Mouse (Mus musculus): Measurements from ENCODE around the gene Cyp4f14. TPM values are rescaled to one million over a fixed set of nuclear protein-coding genes. Genes with fewer than 3 reads are reported as not detected.
A peak's percentile ranks its signal among the peaks of the same experiment; 100 is the strongest.

Cyp4f14 gene
- polyA plus RNA-seq (2014; fragmentation: Nextera tagmentation; extraction: Ambion mirVana), result 0.09 TPM in 1 of 2 replicates, not detected in the other

DNA sequence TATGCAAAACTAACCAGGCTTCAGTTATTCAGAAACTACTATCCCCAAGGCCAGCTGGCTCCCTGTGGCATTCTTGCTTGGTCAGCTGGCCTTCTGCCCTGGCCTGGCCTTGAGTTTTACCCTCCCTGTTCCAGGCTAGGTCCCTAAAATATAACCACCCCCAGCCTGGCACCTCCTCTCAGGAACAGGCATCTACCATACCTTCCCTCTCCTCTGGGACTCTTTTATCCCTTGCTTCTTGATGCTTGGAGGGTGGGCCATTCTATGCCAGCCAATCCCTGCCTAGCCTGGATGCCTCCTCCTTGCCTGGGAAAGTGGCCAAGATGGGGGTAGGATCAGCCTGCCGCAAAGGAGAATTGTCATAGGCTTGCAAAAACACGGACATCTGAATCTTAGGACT, at the start of gene Cyp4f14:
Cyp4f14 (minus strand) TSS at position 212 of the 400 bp plus-strand sequence.
- ATAC-seq (ENCODE audit: low FRiP score, low TSS enrichment), result no peak
- Histone ChIP-seq H3K27ac (ENCODE audit: low read depth, low read length) (no peak within 1 kb of the TSS), H3K36me3 (ENCODE audit: control insufficient read depth, insufficient read depth, low read length) (no peaks in the 10 kb centered on the region), H3K4me3 (ENCODE audit: low read length) (no peak within 1 kb of the TSS), H3K9me3 (ENCODE audit: control insufficient read depth, low read length) (no peaks in the 10 kb centered on the region; the same call in 1 of the 2 replicates), H3K9ac (ENCODE audit: low read depth, low read length) (no peak within 1 kb of the TSS), H3K4me2 (replicated peaks; ENCODE audit: low read depth, low read length) (no peak within 1 kb of the TSS), H3K4me1 (ENCODE audit: control insufficient read depth, insufficient read depth, low read length) (no peaks in the 10 kb centered on the region), H3K27me3 (ENCODE audit: control insufficient read depth, insufficient read depth, low read length) (no peaks in the 10 kb centered on the region)
- 57% methylated on average over 2 of the region's 2 CpGs for WGBS

DNA sequence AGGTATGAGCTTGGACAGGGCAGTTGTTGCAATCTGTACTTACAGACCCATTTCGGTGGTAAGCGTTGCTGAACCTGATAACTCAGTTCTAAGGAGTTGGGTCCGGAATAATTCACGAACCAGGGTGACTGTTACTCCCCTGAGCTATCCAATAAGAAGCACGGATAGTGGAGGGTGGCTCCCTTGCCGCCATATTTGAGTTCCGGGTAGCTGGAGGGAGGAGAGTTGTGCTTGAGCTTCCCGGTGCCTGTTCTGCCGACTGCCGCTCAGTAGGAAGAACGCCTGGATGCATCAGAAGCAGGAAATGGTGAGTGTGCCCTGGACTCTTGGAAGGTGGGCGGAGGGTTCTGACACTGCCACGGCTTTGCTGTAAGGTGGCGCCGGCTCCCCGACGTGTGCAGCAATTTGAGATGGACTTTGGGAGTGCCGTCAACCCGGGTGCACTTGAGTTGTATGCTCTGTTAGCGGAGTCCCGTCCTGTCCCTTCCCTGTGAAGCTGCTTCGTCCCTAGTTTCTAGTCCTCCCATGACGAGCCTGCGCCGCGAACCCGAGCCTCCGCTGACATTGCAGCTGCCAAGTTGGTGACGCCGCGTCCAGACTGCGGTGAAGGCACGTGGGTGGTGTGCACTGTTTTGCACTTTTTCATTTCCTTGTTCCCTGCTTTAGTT, 48.6 kb upstream of the Cyp4f14 start, which contains the start of gene Zfp472:
Zfp472 (plus strand) TSS at position 192 of the 668 bp plus-strand sequence.
- peak within 1 kb of the TSS; percentile 45 for H3K4me2 ChIP-seq (replicated peaks; ENCODE audit: low read depth, low read length)
- ATAC-seq (ENCODE audit: low FRiP score, low TSS enrichment), result peak; percentile 99
- H3K27me3 ChIP-seq (ENCODE audit: control insufficient read depth, insufficient read depth, low read length), result no peaks in the 10 kb centered on the region
- peak within 1 kb of the TSS; percentile 67 for H3K9ac ChIP-seq (ENCODE audit: low read depth, low read length)
- peaks cover 10% of the 10 kb centered on the region for H3K4me1 ChIP-seq (ENCODE audit: control insufficient read depth, insufficient read depth, low read length)
- peak within 1 kb of the TSS; percentile 66 for H3K4me3 ChIP-seq (ENCODE audit: low read length)
- 0% methylated on average over 33 of the region's 33 CpGs for WGBS
- no peaks in the 10 kb centered on the region for H3K36me3 ChIP-seq (ENCODE audit: control insufficient read depth, insufficient read depth, low read length)
- H3K9me3 ChIP-seq (ENCODE audit: control insufficient read depth, low read length), result no peaks in the 10 kb centered on the region
- H3K27ac ChIP-seq (ENCODE audit: low read depth, low read length), result peak within 1 kb of the TSS; percentile 72

DNA sequence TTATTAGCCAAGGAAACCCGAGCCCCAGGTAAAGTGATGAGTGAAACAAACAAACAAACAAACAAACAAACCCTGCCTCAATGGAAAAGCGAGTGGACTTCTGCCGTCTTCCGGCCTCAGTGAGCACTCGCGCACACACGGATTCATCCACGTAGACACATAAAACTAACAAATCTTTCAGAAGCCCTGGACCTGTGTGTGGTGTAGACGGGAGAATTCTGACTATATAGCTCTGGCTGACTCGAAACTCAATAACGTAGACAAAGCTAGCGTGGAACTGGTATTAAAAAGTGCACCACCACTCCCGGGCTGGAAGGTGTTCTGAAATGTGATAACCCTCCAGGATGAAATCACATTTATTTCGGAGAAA, 48.1 kb upstream of the Cyp4f14 start:
- H3K36me3 ChIP-seq (ENCODE audit: control insufficient read depth, insufficient read depth, low read length), result no peaks in the 10 kb centered on the region
- no peak overlapping the region for H3K27ac ChIP-seq (ENCODE audit: low read depth, low read length)
- peak overlapping the region; percentile 67 for H3K9ac ChIP-seq (ENCODE audit: low read depth, low read length)
- H3K27me3 ChIP-seq (ENCODE audit: control insufficient read depth, insufficient read depth, low read length), result no peaks in the 10 kb centered on the region
- no peaks in the 10 kb centered on the region for H3K9me3 ChIP-seq (ENCODE audit: control insufficient read depth, low read length)
- WGBS, result under 1% methylated on average over 14 of the region's 14 CpGs
- H3K4me2 ChIP-seq (replicated peaks; ENCODE audit: low read depth, low read length), result peak overlapping the region; percentile 45
- H3K4me1 ChIP-seq (ENCODE audit: control insufficient read depth, insufficient read depth, low read length), result peaks cover 10% of the 10 kb centered on the region
- peak; percentile 65 for ATAC-seq (ENCODE audit: low FRiP score, low TSS enrichment)
- peak overlapping the region; percentile 66 for H3K4me3 ChIP-seq (ENCODE audit: low read length)

DNA sequence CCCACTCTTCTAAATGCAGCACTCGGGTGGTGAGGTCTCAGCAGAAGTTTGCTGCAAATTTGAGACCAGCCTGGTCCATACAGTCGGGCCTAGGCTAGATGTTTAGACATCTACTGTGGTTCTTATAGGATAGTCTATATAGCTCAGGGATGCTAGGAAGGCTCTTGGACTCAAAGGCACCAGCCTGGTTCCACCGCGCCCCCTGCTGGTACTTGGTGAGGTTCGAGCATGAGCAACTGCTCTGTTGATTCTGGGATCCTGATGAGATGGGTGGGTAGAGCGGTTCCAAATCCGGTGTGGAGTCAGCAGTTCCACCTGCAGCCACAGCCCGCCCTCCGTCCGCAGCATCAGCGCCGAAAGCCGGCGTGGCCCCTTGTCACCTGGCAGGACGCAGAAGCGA, 34.3 kb upstream of the Cyp4f14 start:
- Histone ChIP-seq H3K27me3 (ENCODE audit: control insufficient read depth, insufficient read depth, low read length) (no peaks in the 10 kb centered on the region), H3K9ac (ENCODE audit: low read depth, low read length) (no peak overlapping the region), H3K9me3 (ENCODE audit: control insufficient read depth, low read length) (no peaks in the 10 kb centered on the region), H3K4me2 (replicated peaks; ENCODE audit: low read depth, low read length) (no peak overlapping the region), H3K4me1 (ENCODE audit: control insufficient read depth, insufficient read depth, low read length) (peaks cover 6% of the 10 kb centered on the region; the same call in 1 of the 2 replicates), H3K36me3 (ENCODE audit: control insufficient read depth, insufficient read depth, low read length) (no peaks in the 10 kb centered on the region), H3K4me3 (ENCODE audit: low read length) (no peak overlapping the region), H3K27ac (ENCODE audit: low read depth, low read length) (no peak overlapping the region)
- ATAC-seq (ENCODE audit: low FRiP score, low TSS enrichment), result no peak
- 39% methylated on average over 16 of the region's 16 CpGs for WGBS

DNA sequence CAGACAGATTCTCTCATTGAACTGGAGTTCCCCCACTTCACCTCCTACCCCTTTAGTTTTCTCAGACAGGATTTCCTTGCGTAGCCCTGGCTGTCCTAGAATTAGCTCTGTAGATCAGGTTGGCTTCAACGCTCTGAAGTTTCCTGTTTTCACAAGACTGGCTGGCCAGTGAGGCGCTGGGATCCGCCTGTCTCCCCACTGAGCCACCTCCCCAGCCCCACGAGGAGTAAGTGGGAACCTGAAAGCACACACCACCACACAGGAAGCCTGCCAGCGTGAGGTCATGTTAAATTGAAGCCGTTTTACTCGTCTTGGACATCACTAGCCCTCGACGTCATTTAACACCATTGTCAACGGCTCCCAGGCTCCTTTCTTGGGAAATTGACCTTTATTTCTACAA, 33.9 kb upstream of the Cyp4f14 start:
- no peak overlapping the region for H3K27ac ChIP-seq (ENCODE audit: low read depth, low read length)
- no peaks in the 10 kb centered on the region for H3K9me3 ChIP-seq (ENCODE audit: control insufficient read depth, low read length)
- no peaks in the 10 kb centered on the region for H3K36me3 ChIP-seq (ENCODE audit: control insufficient read depth, insufficient read depth, low read length)
- no peak overlapping the region for H3K4me3 ChIP-seq (ENCODE audit: low read length)
- H3K9ac ChIP-seq (ENCODE audit: low read depth, low read length), result no peak overlapping the region
- H3K4me1 ChIP-seq (ENCODE audit: control insufficient read depth, insufficient read depth, low read length), result peaks cover 9% of the 10 kb centered on the region; the same call in 1 of the 2 replicates
- H3K4me2 ChIP-seq (replicated peaks; ENCODE audit: low read depth, low read length), result no peak overlapping the region
- ATAC-seq (ENCODE audit: low FRiP score, low TSS enrichment), result no peak
- no peaks in the 10 kb centered on the region for H3K27me3 ChIP-seq (ENCODE audit: control insufficient read depth, insufficient read depth, low read length)
- WGBS, result 80% methylated on average over 11 of the region's 11 CpGs

DNA sequence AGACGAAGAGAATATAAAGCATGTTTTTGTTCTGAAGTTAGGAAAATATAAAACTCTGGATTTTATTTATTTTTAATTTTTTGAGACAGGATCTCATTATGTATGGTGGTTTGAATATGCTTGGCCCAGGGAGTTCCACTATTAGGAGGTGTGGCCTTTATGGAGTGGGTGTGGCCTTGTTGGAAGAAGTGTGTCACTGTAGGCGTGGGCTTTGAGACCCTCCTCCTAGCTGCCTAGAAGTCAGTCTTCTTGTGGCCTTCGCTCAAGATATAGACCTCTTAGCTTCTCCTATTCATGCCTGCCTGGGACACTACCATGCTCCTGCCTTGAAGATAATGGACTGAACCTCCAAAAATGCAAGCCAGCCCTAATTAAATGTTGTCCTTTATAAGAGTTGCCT, 33.0 kb upstream of the Cyp4f14 start:
- no peak overlapping the region for H3K4me2 ChIP-seq (replicated peaks; ENCODE audit: low read depth, low read length)
- H3K4me3 ChIP-seq (ENCODE audit: low read length), result no peak overlapping the region
- no peaks in the 10 kb centered on the region for H3K9me3 ChIP-seq (ENCODE audit: control insufficient read depth, low read length)
- no peaks in the 10 kb centered on the region for H3K27me3 ChIP-seq (ENCODE audit: control insufficient read depth, insufficient read depth, low read length)
- no peak overlapping the region for H3K9ac ChIP-seq (ENCODE audit: low read depth, low read length)
- WGBS, result 97% methylated on average over 3 of the region's 3 CpGs
- H3K27ac ChIP-seq (ENCODE audit: low read depth, low read length), result no peak overlapping the region
- H3K4me1 ChIP-seq (ENCODE audit: control insufficient read depth, insufficient read depth, low read length), result peaks cover 9% of the 10 kb centered on the region; the same call in 1 of the 2 replicates
- H3K36me3 ChIP-seq (ENCODE audit: control insufficient read depth, insufficient read depth, low read length), result no peaks in the 10 kb centered on the region
- no peak for ATAC-seq (ENCODE audit: low FRiP score, low TSS enrichment)

DNA sequence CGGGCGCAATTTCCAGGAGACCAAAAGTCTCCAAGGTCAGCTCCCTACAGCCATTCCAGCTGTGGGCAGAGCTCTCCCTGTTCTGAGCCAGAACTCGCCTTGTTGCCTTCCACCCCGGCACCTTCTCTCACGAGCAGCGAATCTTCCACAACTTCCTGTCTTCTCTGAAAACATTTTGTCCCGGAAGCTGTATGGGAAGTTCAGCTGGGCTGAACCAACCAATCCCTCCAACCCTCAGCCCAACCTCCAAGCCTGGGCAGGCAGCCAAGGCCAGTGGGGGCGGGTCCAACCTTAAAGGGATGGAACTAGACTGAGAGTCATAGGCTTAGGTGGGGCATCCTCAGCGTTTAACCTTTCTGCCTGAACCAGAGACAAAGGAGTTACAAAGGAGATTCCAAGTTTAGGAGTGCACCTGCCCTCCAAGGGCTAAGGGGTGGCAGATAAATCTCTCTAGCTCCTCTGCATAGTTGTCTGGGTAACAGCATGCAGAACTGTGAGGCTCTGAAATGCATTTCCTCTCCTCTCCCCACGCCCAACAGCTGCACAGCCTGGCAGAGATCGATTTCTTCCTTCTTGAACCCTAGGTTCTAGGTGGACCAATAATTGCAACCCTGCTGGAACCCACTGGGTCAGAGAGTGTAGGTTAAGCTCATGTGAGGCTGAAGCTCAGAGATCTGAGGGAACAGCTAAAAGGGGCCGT, 30.2 kb upstream of the Cyp4f14 start, which contains the start of gene Cyp4f13:
Cyp4f13 (minus strand) TSS at position 188 of the 700 bp plus-strand sequence.
- Histone ChIP-seq H3K4me3 (ENCODE audit: low read length) (peak within 1 kb of the TSS; percentile 59), H3K4me1 (ENCODE audit: control insufficient read depth, insufficient read depth, low read length) (peaks cover 9% of the 10 kb centered on the region; the same call in 1 of the 2 replicates), H3K4me2 (replicated peaks; ENCODE audit: low read depth, low read length) (peak within 1 kb of the TSS; percentile 78), H3K9ac (ENCODE audit: low read depth, low read length) (peak within 1 kb of the TSS; percentile 64), H3K9me3 (ENCODE audit: control insufficient read depth, low read length) (no peaks in the 10 kb centered on the region), H3K36me3 (ENCODE audit: control insufficient read depth, insufficient read depth, low read length) (no peaks in the 10 kb centered on the region), H3K27me3 (ENCODE audit: control insufficient read depth, insufficient read depth, low read length) (no peaks in the 10 kb centered on the region), H3K27ac (ENCODE audit: low read depth, low read length) (peak within 1 kb of the TSS; percentile 62; the same call in 1 of the 2 replicates)
- peak; percentile 97 for ATAC-seq (ENCODE audit: low FRiP score, low TSS enrichment)
- 23% methylated on average over 12 of the region's 12 CpGs for WGBS

GRCm38 (mm10) chr17:32946716-32947115, 29.6 kb upstream of the Cyp4f14 start:
- Histone ChIP-seq H3K4me2 (replicated peaks; ENCODE audit: low read depth, low read length) (peak overlapping the region; percentile 78), H3K27me3 (ENCODE audit: control insufficient read depth, insufficient read depth, low read length) (no peaks in the 10 kb centered on the region), H3K4me3 (ENCODE audit: low read length) (peak overlapping the region; percentile 59), H3K27ac (ENCODE audit: low read depth, low read length) (peak overlapping the region; percentile 62; the same call in 1 of the 2 replicates), H3K36me3 (ENCODE audit: control insufficient read depth, insufficient read depth, low read length) (no peaks in the 10 kb centered on the region), H3K9me3 (ENCODE audit: control insufficient read depth, low read length) (no peaks in the 10 kb centered on the region), H3K9ac (ENCODE audit: low read depth, low read length) (peak overlapping the region; percentile 64), H3K4me1 (ENCODE audit: control insufficient read depth, insufficient read depth, low read length) (peaks cover 9% of the 10 kb centered on the region; the same call in 1 of the 2 replicates)
- WGBS, result 53% methylated on average over 9 of the region's 9 CpGs
- ATAC-seq (ENCODE audit: low FRiP score, low TSS enrichment), result 0 out of 2 replicates have a peak, but pooled peaks have one; percentile 20
